Mouse (Mus musculus) heart, postnatal 25 days (tissue): ENCODE measurements around the gene Kcnh1. TPM values are rescaled to one million over a fixed set of nuclear protein-coding genes. Genes with fewer than 3 reads are reported as not detected.

Source experiments
- DNase-seq: peaks from one replicate; pipeline ENCODE4 v3.0.0; 2022; ENCODE audit warnings: low spot score
- intact Hi-C: fragments of 180-260 bp; cut with DNase I; formaldehyde crosslinking; loops from one replicate; pipeline ENCODE4 v1.15.1; 2025
- total RNA-seq, 2 experiments: library from RNA; stranded (reverse); gene quantifications; 2 replicates each; pipeline ENCODE4 v1.2.3; 2021

The Kcnh1 gene
- total RNA-seq, 2 experiments from 2014 or later, result 0.06 to 0.10 TPM

DNA sequence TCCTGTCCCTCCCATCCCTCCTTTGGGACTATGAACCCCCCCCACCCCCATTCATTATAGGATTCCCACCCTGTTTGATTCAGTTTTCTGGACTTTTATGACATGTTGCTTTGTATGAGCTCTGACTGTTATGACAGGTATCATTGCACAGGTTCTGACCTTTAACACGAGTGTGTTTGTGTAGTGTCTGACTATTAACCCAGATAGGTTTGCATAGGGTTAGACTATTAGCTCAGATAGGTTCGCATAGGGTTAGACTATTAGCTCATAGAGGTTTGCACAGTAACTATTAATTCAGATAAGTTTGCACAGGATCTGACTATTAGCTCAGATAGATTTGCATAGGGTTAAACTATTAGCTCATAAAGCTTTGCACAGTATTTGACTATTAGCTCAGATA lies 201.7 kb downstream of the Kcnh1 start:
- intact Hi-C loops, result no loop called here

DNA sequence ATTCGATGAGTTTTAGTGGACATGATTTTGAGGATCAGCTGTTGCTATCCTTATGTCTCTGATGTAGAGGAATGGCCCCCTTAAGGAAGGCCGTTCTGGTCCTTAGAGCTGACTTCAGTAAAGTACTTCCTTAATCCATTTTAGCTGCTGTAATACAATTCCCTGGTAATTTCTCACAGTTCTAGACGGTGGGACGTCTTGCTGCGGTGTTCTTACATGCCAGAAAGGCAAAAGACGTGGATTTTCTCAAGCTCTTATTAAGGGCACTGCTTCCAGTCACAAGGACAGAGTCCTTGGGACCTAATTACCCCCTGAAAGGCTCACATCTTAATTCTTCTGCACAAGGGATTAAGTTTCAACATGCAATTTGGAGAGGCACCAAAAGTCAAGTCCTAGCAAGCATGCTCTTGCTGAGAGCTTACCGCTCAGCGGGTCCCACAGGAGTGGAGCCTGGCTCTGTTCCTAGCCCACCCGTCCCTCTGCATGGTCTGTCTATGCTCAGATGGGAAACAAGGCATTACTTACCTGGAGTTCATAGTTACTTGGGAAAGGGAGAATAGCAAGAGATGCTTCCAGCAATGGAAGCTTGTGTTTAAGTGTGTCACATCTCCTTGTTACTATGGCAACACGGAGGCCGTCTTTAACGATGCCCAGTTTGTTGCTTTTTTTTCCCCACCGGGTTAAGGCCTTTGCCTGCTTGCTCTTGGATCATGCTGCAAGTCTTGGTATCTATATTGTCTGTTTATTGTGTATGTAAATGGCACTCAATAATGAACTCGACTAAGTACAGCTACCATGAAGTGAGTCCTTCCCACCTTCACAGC lies 209.3 kb downstream of the Kcnh1 start:
- intact Hi-C loops, result no loop called here
- no peak for DNase-seq

More for the DNA sequence above, 201.7 kb downstream of the Kcnh1 start:
- DNase-seq, result no peak

DNA sequence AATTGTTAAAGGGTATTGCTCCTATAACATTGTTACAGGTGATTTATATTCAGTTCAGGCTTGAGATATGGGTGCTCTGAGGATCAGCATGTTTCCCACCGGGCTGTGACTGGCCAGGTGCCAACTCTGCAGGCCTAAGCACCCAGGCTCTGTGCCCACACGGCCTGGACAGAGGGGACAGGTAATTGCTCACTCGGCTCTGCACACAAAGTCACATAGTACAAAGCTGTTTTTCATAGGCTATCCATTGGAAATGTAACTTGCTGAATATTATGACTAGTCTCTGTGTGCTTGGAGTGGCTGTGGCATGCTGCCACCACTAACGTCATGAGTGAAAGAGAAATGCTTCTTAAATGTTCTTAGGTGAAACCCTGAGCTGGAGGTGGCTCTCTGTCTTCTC lies 210.4 kb downstream of the Kcnh1 start:
- intact Hi-C loops, result no loop called here
- no peak for DNase-seq

- DNase-seq, result no peak
- intact Hi-C loops, result no loop called here
These were observed 212.5 kb downstream of the Kcnh1 start for GRCm38 (mm10) chr1:192402911-192403704.

DNA sequence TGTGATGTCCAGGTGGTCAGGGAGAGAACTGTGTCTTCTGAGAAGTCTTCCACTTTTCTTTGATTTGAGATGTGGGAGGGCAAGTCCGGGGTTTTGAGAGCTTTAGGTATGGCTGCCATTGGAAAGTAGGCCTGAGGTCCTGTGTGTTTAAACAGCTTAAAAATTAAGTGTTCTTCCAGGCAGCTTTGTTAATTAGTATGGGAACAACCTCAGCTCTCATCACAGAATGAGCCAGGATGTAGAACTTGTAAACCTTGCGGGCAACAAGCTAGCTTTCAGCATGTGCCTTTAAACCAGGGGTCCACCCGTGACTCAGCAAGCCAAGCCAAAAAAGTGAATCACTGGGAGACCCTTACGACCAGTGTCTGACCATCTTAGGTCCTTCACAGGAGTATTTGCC lies 214.6 kb downstream of the Kcnh1 start:
- intact Hi-C loops, result no loop called here
- DNase-seq, result no peak

GRCm38 (mm10) chr1:192406589-192406988 lies 216.0 kb downstream of the Kcnh1 start:
- intact Hi-C loops, result no loop called here
- DNase-seq, result no peak

- no peak for DNase-seq
- intact Hi-C loops, result no loop called here
These were observed 225.2 kb downstream of the Kcnh1 start for GRCm38 (mm10) chr1:192415813-192416212.

DNA sequence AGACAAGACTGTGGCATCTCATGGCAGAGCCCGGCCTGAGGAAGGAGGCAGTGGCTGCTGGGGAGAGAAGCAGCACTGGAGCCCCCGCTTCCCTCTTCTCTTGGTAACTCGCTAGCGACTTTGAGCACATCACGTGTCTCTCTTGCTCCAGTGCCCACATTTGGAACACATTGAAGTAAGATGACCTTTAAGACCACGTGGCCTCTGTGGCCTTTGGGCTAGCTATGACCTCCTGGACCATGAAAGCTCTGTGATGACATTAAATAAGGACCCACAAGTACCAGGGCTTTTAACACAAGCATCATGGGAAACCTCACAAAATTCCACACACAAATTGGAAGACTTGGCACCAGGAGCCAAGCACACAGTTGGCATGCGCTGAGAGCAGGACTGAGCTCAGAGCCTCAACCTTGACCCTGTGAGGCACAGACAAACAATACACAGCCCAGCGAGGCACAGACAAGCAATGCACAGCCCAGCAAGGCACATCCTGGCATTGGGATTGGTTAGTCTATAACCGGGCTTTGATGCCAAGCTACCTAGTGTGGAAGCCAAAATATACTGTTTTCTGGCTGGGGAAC lies 225.8 kb downstream of the Kcnh1 start:
- no peak for DNase-seq
- intact Hi-C loops, result no loop called here

- DNase-seq, result no peak
- intact Hi-C loops, result no loop called here
These were observed 228.6 kb downstream of the Kcnh1 start for GRCm38 (mm10) chr1:192419176-192419575.

GRCm38 (mm10) chr1:192421377-192422166 lies 231.0 kb downstream of the Kcnh1 start:
- intact Hi-C loops, result no loop called here
- no peak for DNase-seq

GRCm38 (mm10) chr1:192431423-192431822 lies 240.8 kb downstream of the Kcnh1 start:
- no peak for DNase-seq
- intact Hi-C loops, result no loop called here

- no peak for DNase-seq
- intact Hi-C loops, result no loop called here
These were observed 244.9 kb downstream of the Kcnh1 start for GRCm38 (mm10) chr1:192435503-192435902.

- DNase-seq, result no peak
- intact Hi-C loops, result no loop called here
These were observed 248.7 kb downstream of the Kcnh1 start for GRCm38 (mm10) chr1:192439151-192439837.

DNA sequence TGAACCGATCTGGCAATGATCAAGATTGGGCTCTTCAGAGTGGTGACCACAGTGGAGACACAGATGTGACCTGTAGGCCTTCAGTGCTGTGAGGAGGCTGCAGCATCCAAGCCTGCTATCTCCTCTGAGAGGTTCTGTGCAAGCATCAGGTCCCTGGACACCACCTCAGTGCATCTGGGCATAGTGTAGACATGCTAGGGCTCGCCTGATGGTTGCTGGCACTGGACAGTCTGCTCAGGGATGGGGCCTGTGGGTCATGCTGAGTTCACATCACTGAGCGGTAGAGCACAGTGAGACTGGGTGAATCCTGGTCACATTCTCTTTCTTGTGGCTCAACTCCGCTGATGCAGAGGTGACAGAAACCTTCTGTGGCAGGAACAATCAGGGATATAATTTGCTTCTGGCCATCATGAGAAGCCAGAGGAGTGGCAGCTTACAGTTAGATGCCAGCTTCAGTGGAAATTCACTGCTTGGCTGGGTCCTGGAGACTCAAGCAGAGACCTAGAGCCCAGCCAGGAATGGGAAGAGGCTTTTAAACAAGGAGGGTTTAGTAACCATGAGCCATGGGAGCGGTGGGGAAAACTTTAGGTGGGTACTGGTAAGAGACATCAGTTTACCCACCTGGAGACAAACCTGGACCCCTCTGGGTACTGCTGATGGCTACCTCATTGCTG lies 252.3 kb downstream of the Kcnh1 start:
- intact Hi-C loops, result no loop called here
- no peak for DNase-seq

DNA sequence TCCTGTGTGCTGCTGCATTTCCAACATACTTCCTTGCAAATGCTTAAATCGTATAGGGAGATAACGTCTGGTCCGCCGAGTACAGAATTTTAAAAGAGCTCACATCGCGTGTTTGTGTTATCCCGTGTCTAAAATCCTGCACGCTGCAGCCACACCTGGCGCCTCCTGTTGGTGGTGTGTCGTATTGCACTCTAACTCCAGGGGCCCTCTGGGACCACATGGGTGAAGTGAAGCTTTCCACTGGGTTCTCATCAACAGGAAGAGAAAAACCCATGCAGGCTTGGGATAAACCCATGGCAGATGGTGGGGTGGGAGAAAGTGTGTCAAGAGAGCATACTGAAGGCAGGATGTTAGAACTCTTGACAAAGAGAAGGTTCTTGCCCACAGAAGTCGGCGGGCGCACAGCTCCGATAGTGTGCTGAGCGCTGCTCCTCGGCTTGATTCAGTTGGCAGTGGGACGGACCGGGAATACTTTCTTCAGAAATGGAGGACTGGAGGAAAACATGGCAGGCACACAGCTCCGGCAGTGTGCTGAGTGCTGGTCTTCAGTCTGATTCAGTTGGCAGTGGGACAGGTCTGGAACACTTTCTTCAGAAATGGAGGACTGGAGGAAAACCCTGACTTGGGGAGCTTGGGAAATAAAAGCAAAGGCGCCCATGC lies 253.6 kb downstream of the Kcnh1 start:
- intact Hi-C loops, result no loop called here
- DNase-seq, result no peak

DNA sequence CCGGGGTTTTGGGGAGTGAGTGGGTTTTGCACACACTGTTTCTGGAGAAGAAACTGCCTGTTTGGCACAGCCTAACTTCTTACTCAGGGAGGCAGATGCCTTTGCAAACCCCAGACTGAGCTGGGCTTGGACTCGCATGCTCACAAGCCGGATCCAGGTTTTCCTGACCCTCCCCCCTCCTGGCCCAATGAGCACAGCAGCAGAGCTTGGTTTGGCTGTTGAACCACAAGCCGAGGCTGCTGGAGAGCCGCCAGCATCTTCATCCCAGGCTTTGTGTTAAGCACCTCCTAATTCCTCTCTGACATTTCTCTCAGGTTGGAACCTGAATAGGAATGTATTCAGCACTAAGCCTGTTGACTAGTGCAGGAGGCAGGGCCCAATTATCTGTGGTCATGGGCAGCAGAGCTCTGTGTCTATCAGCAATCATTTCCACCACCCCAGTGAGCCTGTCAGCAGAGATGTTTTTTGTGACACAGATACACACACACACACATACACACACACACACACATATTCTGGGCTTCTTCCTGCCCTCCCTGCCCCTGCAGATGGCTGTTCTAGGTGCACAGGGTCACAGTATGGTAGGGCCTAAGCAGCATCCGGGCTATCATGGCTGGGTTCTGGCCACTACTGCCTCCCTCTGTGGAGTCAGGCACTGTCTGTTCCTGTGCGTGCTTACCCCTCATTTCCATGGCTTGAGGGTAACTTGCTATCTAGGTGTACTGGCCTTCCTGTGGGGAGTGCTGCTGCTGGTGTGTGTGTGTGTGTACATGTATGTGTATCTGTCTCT lies 254.3 kb downstream of the Kcnh1 start:
- peak; percentile 19 for DNase-seq
- intact Hi-C loops, result no loop called here

- intact Hi-C loops, result no loop called here
- no peak for DNase-seq
These were observed 255.6 kb downstream of the Kcnh1 start for GRCm38 (mm10) chr1:192446158-192446557.

GRCm38 (mm10) chr1:192447666-192448065 lies 257.1 kb downstream of the Kcnh1 start:
- intact Hi-C loops, result no loop called here
- no peak for DNase-seq
